Mouse (Mus musculus) retina, postnatal 1 day (tissue): ENCODE data around the gene Lst1.

Experiments
- DNase-seq: peaks from one replicate; pipeline ENCODE4 v3.0.0-alpha.2; 2012

Gene Lst1

GRCm38 (mm10) chr17:35205380-35205769, 17.1 kb upstream of the Lst1 start:
- no peak for DNase-seq

GRCm38 (mm10) chr17:35204494-35205379, 16.5 kb upstream of the Lst1 start, which contains the start of gene Lta:
TSS of gene Lta (minus strand) at chr17:35205351.
- no peak for DNase-seq

- DNase-seq, result no peak
Measured at GRCm38 (mm10) chr17:35202442-35202841, 14.2 kb upstream of the Lst1 start.

GRCm38 (mm10) chr17:35201787-35202186, 13.5 kb upstream of the Lst1 start, which contains the start of gene Tnf:
TSS of gene Tnf (minus strand) at chr17:35202007.
- DNase-seq, result no peak

GRCm38 (mm10) chr17:35201128-35201527, 12.9 kb upstream of the Lst1 start:
- no peak for DNase-seq

GRCm38 (mm10) chr17:35200398-35200797, 12.2 kb upstream of the Lst1 start:
- no peak for DNase-seq

GRCm38 (mm10) chr17:35198946-35199345, 10.7 kb upstream of the Lst1 start:
- DNase-seq, result no peak

GRCm38 (mm10) chr17:35198029-35198428, 9.8 kb upstream of the Lst1 start:
- no peak for DNase-seq

GRCm38 (mm10) chr17:35197126-35197525, 8.9 kb upstream of the Lst1 start:
- DNase-seq, result no peak

GRCm38 (mm10) chr17:35196321-35196641, 8.0 kb upstream of the Lst1 start:
- no peak for DNase-seq

- DNase-seq, result peak; percentile 88
Measured at GRCm38 (mm10) chr17:35195631-35196320, 7.5 kb upstream of the Lst1 start.

- DNase-seq, result no peak
Measured at GRCm38 (mm10) chr17:35194844-35195630, 6.8 kb upstream of the Lst1 start.

- no peak for DNase-seq
Measured at GRCm38 (mm10) chr17:35193881-35194843, 5.9 kb upstream of the Lst1 start, which contains the start of gene Ltb. TSS of gene Ltb (plus strand) at chr17:35194439.

GRCm38 (mm10) chr17:35192924-35193323, 4.7 kb upstream of the Lst1 start:
- DNase-seq, result no peak

GRCm38 (mm10) chr17:35191723-35192122, 3.5 kb upstream of the Lst1 start:
- DNase-seq, result no peak

GRCm38 (mm10) chr17:35190096-35190495, 1.9 kb upstream of the Lst1 start:
- DNase-seq, result no peak

- no peak for DNase-seq
Measured at GRCm38 (mm10) chr17:35189186-35189585, 947 bp upstream of the Lst1 start.

GRCm38 (mm10) chr17:35187345-35187744, 894 bp downstream of the Lst1 start:
- DNase-seq, result no peak

- peak; percentile 47 for DNase-seq
Measured at GRCm38 (mm10) chr17:35186681-35187080, 1.6 kb downstream of the Lst1 start.

GRCm38 (mm10) chr17:35185639-35186611, 2.3 kb downstream of the Lst1 start:
- DNase-seq, result peak; percentile 78

- DNase-seq, result no peak
Measured at GRCm38 (mm10) chr17:35180093-35180492, 8.1 kb downstream of the Lst1 start.
